Mouse (Mus musculus): Measurements from ENCODE around the gene Golph3.

DNA sequence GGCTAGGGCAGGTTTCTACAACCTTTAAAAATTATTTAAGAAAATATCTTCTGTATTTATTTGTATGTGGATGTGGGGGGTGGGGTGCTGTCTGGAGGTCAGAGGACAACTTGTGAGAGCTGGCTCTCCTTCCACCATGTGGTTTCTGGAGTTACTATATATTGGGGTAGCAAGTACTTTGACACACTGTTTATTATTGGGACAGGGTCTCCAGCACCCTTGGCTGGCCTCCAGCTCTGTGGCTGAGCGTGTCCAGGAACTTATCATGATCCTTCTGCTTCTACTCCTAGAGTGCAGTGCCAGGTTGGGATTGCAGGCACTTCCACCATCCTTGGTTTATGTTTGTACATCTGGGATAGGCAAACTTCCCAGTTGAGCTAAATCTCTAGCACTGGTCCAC lies 10.1 kb downstream of the Golph3 start:
- no peak for TF ChIP-seq MAX (IDR thresholded peaks at IDR 0.05; ENCODE audit: low read depth)
- TF ChIP-seq POLR2A (IDR thresholded peaks at IDR 0.05; ENCODE audit: insufficient read length, low read depth): no peak
- no peak for TF ChIP-seq E2F4 (IDR thresholded peaks at IDR 0.05; ENCODE audit: insufficient read depth)
- no peak for TF ChIP-seq TCF12 (IDR thresholded peaks at IDR 0.05; ENCODE audit: insufficient read depth, poor library complexity, severe bottlenecking)
- TF ChIP-seq USF1 (IDR thresholded peaks at IDR 0.05; ENCODE audit: low read depth): no peak
- no peak for TF ChIP-seq REST (IDR thresholded peaks at IDR 0.05; ENCODE audit: insufficient read depth, insufficient read length)
- TF ChIP-seq MYOG (IDR thresholded peaks at IDR 0.05; ENCODE audit: control insufficient read depth in 1 of 3, insufficient read depth in 1 of 3, insufficient read length in 2 of 3, low read depth in 2 of 3): no peak
- TF ChIP-seq POLR2AphosphoS2 (IDR thresholded peaks at IDR 0.05; ENCODE audit: insufficient read length, low read depth): no peak
- no peak for TF ChIP-seq SRF (IDR thresholded peaks at IDR 0.05; ENCODE audit: control insufficient read depth, insufficient read length, low read depth)
- no peak for TF ChIP-seq MYOD1 (IDR thresholded peaks at IDR 0.05; ENCODE audit: control insufficient read depth in 1 of 3, insufficient read length in 2 of 3, low read depth in 2 of 3)

All from myocyte (in vitro differentiated cells).